Mouse (Mus musculus): ENCODE data around the gene Atp2c2. TPM values are rescaled to one million over a fixed set of nuclear protein-coding genes. Genes with fewer than 3 reads are reported as not detected.

Gene Atp2c2
- polyA plus RNA-seq, 1 experiment, result not detected

- H3K4me1 ChIP-seq, result peaks cover 23% of the 10 kb centered on the region
- H3K9me3 ChIP-seq, result no peaks in the 10 kb centered on the region
- H3K4me3 ChIP-seq (replicated peaks), result no peak overlapping the region
- peaks cover 82% of the 10 kb centered on the region for H3K27me3 ChIP-seq (replicated peaks)
- H3K36me3 ChIP-seq (replicated peaks; ENCODE audit: low read length), result no peaks in the 10 kb centered on the region
- TF ChIP-seq GATA1 (IDR thresholded peaks at IDR 0.05; ENCODE audit: borderline replicate concordance, low read length) (no peak), FLI1 (IDR thresholded peaks at IDR 0.05; ENCODE audit: low read length) (no peak)
Observed at GRCm38 (mm10) chr8:119716730-119717299, 17.0 kb downstream of the Atp2c2 start.

GRCm38 (mm10) chr8:119717765-119718164 is 18.0 kb downstream of the Atp2c2 start:
- peaks cover 15% of the 10 kb centered on the region for H3K4me1 ChIP-seq
- no peaks in the 10 kb centered on the region for H3K9me3 ChIP-seq
- no peaks in the 10 kb centered on the region for H3K36me3 ChIP-seq (replicated peaks; ENCODE audit: low read length)
- TF ChIP-seq FLI1 (IDR thresholded peaks at IDR 0.05; ENCODE audit: low read length), result no peak
- no peak for TF ChIP-seq GATA1 (IDR thresholded peaks at IDR 0.05; ENCODE audit: borderline replicate concordance, low read length)
- H3K4me3 ChIP-seq (replicated peaks), result no peak overlapping the region
- H3K27me3 ChIP-seq (replicated peaks), result peaks cover 83% of the 10 kb centered on the region

- no peak for TF ChIP-seq FLI1 (IDR thresholded peaks at IDR 0.05; ENCODE audit: low read length)
- no peak for TF ChIP-seq GATA1 (IDR thresholded peaks at IDR 0.05; ENCODE audit: borderline replicate concordance, low read length)
- no peaks in the 10 kb centered on the region for H3K36me3 ChIP-seq (replicated peaks; ENCODE audit: low read length)
Observed at GRCm38 (mm10) chr8:119719011-119719501, 19.2 kb downstream of the Atp2c2 start.

DNA sequence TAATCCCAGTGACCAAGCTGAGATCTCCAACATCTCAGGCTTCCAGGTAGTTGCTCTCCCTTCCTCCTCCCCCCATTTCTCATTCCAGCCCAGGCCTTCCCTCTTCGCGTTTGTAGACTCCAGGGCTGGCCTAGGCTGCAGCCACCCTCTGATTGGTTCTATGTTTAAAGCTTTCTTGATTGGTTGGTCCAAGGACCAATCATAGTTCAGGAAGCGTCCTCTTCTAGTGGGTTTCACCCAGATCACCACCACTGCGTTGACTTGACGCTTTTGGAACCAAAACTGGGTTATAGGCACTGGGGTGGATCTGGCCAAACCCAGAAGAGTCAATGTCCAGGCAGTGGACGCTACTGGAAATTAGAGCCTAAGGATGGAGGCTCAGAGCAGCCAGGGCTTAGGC is 22.5 kb downstream of the Atp2c2 start:
- Histone ChIP-seq H3K4me3 (replicated peaks) (no peak overlapping the region), H3K9me3 (peaks cover 3% of the 10 kb centered on the region; the same call in 1 of the 2 replicates), H3K36me3 (replicated peaks; ENCODE audit: low read length) (no peaks in the 10 kb centered on the region), H3K4me1 (peaks cover 19% of the 10 kb centered on the region), H3K27me3 (replicated peaks) (peaks cover 77% of the 10 kb centered on the region)
- TF ChIP-seq GATA1 (IDR thresholded peaks at IDR 0.05; ENCODE audit: borderline replicate concordance, low read length) (no peak), FLI1 (IDR thresholded peaks at IDR 0.05; ENCODE audit: low read length) (no peak)

More at GRCm38 (mm10) chr8:119719011-119719501, 19.2 kb downstream of the Atp2c2 start:
- H3K4me1 ChIP-seq, result peaks cover 19% of the 10 kb centered on the region
- peaks cover 81% of the 10 kb centered on the region for H3K27me3 ChIP-seq (replicated peaks)
- no peak overlapping the region for H3K4me3 ChIP-seq (replicated peaks)
- H3K9me3 ChIP-seq, result no peaks in the 10 kb centered on the region

GRCm38 (mm10) chr8:119723676-119724075 is 23.9 kb downstream of the Atp2c2 start:
- Histone ChIP-seq H3K4me1 (peaks cover 14% of the 10 kb centered on the region), H3K4me3 (replicated peaks) (peak overlapping the region; percentile 54), H3K9me3 (peaks cover 3% of the 10 kb centered on the region; the same call in 1 of the 2 replicates), H3K36me3 (replicated peaks; ENCODE audit: low read length) (no peaks in the 10 kb centered on the region), H3K27me3 (replicated peaks) (peaks cover 85% of the 10 kb centered on the region)
- TF ChIP-seq GATA1 (IDR thresholded peaks at IDR 0.05; ENCODE audit: borderline replicate concordance, low read length), result no peak
- no peak for TF ChIP-seq FLI1 (IDR thresholded peaks at IDR 0.05; ENCODE audit: low read length)

GRCm38 (mm10) chr8:119724596-119724995 is 24.8 kb downstream of the Atp2c2 start:
- no peaks in the 10 kb centered on the region for H3K36me3 ChIP-seq (replicated peaks; ENCODE audit: low read length)
- no peak overlapping the region for H3K4me3 ChIP-seq (replicated peaks)
- H3K27me3 ChIP-seq (replicated peaks), result peaks cover 84% of the 10 kb centered on the region
- TF ChIP-seq GATA1 (IDR thresholded peaks at IDR 0.05; ENCODE audit: borderline replicate concordance, low read length) (no peak), FLI1 (IDR thresholded peaks at IDR 0.05; ENCODE audit: low read length) (no peak)
- peaks cover 14% of the 10 kb centered on the region for H3K4me1 ChIP-seq
- peaks cover 3% of the 10 kb centered on the region; the same call in 1 of the 2 replicates for H3K9me3 ChIP-seq

DNA sequence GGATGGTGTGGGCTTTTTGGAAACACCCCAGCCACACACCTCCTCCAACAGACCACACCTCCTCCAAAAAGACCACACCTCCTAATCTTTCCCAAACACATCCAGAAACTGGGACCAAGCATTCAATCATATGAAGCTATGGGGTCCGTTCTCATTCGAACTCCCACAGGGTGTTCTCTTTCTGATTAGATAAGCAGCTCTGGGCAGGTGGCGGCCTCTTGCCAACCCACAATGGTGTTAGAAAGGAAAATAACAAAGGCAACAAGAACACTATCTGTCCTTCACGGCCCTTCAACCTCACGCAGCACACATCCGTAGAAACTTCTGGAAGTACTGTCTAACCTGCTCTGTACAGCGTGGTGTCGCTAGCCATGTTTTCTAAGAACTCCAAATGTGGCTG is 27.3 kb downstream of the Atp2c2 start:
- no peak for TF ChIP-seq FLI1 (IDR thresholded peaks at IDR 0.05; ENCODE audit: low read length)
- no peak for TF ChIP-seq GATA1 (IDR thresholded peaks at IDR 0.05; ENCODE audit: borderline replicate concordance, low read length)
- no peaks in the 10 kb centered on the region for H3K36me3 ChIP-seq (replicated peaks; ENCODE audit: low read length)
- H3K4me3 ChIP-seq (replicated peaks), result no peak overlapping the region
- peaks cover 3% of the 10 kb centered on the region; the same call in 1 of the 2 replicates for H3K9me3 ChIP-seq
- peaks cover 14% of the 10 kb centered on the region for H3K4me1 ChIP-seq
- peaks cover 84% of the 10 kb centered on the region for H3K27me3 ChIP-seq (replicated peaks)

- peaks cover 3% of the 10 kb centered on the region; the same call in 1 of the 2 replicates for H3K9me3 ChIP-seq
- no peak overlapping the region for H3K4me3 ChIP-seq (replicated peaks)
- TF ChIP-seq FLI1 (IDR thresholded peaks at IDR 0.05; ENCODE audit: low read length), result no peak
- no peak for TF ChIP-seq GATA1 (IDR thresholded peaks at IDR 0.05; ENCODE audit: borderline replicate concordance, low read length)
- peaks cover 83% of the 10 kb centered on the region for H3K27me3 ChIP-seq (replicated peaks)
- no peaks in the 10 kb centered on the region for H3K36me3 ChIP-seq (replicated peaks; ENCODE audit: low read length)
- H3K4me1 ChIP-seq, result peaks cover 12% of the 10 kb centered on the region
Observed at GRCm38 (mm10) chr8:119728351-119728895, 28.6 kb downstream of the Atp2c2 start.

DNA sequence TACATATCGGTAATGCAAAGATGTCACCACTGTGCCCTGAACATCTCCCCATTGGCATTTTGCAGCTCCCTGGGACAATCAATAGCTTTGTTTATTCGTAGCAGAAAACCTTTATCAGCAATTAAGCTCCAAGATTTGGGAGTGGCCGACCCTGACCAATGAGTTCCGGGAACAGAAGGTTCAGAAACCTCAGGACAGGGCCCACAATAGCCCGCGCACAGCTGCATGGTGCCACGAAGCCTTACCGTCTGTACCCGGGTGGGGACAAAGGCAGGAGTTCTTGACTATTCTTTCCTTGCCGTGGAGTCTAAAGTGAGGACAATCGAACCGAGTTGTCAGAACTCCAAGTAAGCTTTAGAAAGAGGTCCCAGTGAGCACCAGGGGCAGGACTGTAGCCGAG is 32.3 kb downstream of the Atp2c2 start:
- TF ChIP-seq GATA1 (IDR thresholded peaks at IDR 0.05; ENCODE audit: borderline replicate concordance, low read length), result no peak
- TF ChIP-seq FLI1 (IDR thresholded peaks at IDR 0.05; ENCODE audit: low read length), result no peak
- H3K27me3 ChIP-seq (replicated peaks), result peaks cover 76% of the 10 kb centered on the region
- no peaks in the 10 kb centered on the region for H3K36me3 ChIP-seq (replicated peaks; ENCODE audit: low read length)
- H3K4me3 ChIP-seq (replicated peaks), result no peak overlapping the region
- no peaks in the 10 kb centered on the region for H3K9me3 ChIP-seq
- H3K4me1 ChIP-seq, result no peaks in the 10 kb centered on the region

- Histone ChIP-seq H3K36me3 (replicated peaks; ENCODE audit: low read length) (no peaks in the 10 kb centered on the region), H3K4me3 (replicated peaks) (no peak overlapping the region), H3K9me3 (no peaks in the 10 kb centered on the region), H3K27me3 (replicated peaks) (peaks cover 56% of the 10 kb centered on the region), H3K4me1 (peaks cover 18% of the 10 kb centered on the region)
- no peak for TF ChIP-seq FLI1 (IDR thresholded peaks at IDR 0.05; ENCODE audit: low read length)
- no peak for TF ChIP-seq GATA1 (IDR thresholded peaks at IDR 0.05; ENCODE audit: borderline replicate concordance, low read length)
Observed at GRCm38 (mm10) chr8:119736348-119736917, 36.6 kb downstream of the Atp2c2 start.

Data from megakaryocyte, embryonic 14.5 days (primary cell).